Mouse (Mus musculus): ENCODE results near the gene Krtap1-3.

Krtap1-3 gene

DNA sequence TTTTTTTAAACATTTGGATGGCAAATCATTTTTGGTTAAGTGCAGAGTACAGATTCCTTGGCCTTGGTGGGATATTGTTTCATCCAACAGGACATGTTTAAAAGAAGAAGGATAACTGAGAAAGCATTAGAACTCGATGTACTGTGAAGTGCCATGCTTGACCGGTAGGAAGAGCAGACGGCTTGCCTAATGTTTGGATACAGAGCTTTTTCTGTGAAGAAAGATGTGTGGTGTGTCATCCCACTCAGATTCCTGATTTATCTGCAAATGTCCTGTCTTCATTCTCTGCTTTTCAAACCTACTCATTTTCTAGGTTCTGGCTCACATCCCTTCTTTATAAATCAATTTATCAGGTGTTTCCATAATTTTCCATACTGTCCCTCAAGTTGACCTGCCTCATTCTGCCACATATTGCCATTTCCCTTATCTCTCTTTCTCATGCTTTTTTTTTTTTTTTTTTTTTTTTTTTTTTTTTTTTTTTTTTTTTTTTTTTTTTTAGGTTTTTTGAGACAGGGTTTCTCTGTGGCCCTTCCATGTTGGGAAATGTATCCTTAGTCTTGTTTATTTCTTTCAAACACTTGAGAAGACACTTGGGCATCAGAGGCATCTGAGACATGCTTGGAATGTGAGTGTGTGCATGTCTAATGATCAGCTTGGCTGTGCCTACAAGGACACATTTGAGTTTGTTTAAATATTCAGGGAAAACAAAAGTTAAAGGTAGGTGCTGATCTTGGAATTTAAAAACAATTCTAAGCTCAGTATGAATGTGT, 33.0 kb downstream of the Krtap1-3 start:
- no peak for DNase-seq

DNA sequence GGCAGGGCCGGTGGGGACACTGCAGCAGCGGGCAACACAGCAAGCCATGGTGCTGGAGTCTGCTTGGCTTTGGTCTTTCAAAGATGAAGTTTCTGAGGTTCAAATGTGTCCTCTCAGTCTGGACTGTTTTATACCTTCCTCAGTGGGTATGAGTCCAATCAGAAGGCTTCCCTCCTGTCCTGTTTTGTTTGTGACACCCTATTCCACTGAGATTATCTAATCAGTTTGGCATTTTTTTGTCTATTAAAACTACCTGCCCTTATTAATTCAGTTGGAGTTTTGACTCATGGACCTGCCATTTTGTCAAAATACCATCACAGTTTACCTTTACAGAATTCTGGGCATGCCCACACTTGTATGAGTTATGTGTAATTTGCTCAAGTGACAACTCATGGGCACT, 34.4 kb downstream of the Krtap1-3 start, which contains the start of gene Krtap3-2:
Krtap3-2 (minus strand) TSS at position 101 of the 400 bp plus-strand sequence.
- no peak for DNase-seq

DNA sequence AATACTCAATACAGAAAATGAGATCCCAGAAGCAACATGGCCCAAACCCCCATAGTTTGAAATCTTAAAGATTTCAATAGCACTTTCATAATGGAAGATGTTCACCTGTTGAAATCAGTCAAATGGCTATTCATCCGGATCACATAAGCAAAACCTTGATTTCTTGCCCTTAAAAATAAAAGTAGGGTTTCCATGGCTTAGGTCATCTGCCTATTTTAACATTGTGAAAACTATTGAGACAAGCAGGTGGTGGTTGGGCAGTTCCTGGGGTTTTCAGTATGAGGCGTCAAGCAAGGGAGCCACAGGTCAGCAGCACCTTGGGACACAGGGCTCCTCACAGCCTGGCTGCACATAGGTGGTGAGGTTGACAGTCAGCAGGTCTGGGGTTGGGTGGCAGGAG, 34.9 kb downstream of the Krtap1-3 start:
- DNase-seq: no peak

DNA sequence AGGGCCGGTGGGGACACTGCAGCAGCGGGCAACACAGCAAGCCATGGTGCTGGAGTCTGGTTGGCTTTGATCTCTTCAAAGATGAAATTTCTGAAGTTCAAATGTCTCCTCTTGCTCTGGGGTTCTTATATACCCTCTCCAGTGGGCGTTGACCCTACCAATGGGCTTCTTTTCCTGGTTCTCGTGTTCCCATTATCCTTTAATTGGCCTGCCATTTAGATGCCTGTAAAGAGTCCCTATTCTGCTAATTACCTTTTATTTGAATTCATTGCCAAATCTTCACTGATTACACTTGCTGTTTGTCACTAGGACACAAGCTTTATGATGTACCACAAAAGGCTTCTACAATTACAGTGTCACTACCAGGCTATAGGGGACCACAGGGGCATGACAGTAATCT, 40.4 kb downstream of the Krtap1-3 start, which contains the start of gene Krtap3-3:
Krtap3-3 (minus strand) TSS at position 101 of the 400 bp plus-strand sequence.
- no peak for DNase-seq

DNA sequence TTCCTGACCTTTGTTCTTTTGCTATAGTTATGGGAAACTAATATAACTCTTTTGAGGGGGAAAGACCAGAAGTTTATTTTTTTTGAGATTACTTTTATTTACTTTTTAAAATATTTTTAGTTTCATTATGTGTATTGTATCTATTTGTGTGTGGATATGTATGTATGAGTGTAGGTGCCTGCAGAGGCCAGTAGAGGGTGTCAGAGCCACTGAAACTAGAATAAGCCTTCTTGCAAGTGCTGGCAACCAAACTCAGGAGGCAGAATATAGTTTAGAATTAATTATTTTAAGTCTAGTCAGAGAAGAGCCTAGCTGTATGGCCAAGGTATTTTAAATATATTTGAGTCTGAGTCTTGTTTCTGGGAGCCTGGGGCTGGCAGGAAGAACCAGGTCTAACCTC, 43.2 kb downstream of the Krtap1-3 start:
- DNase-seq: no peak
